Mouse (Mus musculus): Measurements from ENCODE around the gene Rusc2. TPM values are rescaled to one million over a fixed set of nuclear protein-coding genes. Genes with fewer than 3 reads are reported as not detected.

Rusc2 gene
- polyA plus RNA-seq, 1 experiment, result not detected

DNA sequence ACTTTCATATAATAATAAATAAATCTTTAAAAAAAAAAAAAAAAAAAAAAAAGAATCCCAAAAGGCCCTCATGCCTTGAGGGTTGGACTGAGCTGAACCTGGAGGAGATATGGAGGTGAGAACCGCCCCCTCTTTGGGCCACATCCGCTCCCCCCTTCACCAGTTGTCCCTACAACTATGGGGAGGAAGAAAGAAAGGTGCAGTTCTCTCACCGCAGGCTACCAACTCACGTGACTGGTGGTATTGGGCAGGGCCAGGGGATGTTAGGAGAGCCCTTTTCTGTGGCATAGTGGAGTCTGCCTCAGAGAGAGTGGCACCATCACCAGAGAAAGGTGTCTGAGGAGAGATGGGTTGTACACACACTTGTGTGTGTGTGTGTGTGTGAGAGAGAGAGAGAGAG, 74.7 kb downstream of the Rusc2 start:
- Histone ChIP-seq H3K27ac (ENCODE audit: insufficient read depth, low read depth, low read length) (no peak overlapping the region), H3K4me1 (ENCODE audit: control insufficient read depth, insufficient read depth, low read length) (peaks cover 25% of the 10 kb centered on the region), H3K4me3 (ENCODE audit: insufficient read depth, low read depth, low read length) (no peak overlapping the region)
- TF ChIP-seq POLR2A (IDR thresholded peaks at IDR 0.05; ENCODE audit: insufficient read depth, low read depth, low read length) (no peak), CTCF (IDR thresholded peaks at IDR 0.05; ENCODE audit: insufficient read depth, low read depth, low read length) (no peak)
- WGBS, result 55% methylated on average over 4 of the region's 4 CpGs

DNA sequence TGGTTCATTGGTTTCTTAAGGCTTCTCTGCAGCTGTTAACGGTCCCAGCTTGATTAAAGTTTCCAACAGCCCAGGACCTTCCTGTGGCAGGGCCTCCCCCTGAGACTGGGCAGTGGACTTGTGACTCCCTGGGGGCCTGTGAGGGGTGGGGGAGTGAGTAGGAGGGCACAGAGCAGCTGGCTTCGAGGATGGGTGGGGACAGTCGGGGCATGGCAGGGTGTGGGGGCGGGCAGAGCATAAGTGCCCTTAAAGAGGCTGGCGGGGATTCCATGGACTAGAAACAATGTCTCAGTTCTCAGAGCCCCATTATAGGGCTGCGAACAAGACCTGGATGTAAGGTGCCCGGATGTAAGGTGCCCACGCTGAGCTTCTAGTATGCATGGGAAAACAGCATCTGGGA, 75.3 kb downstream of the Rusc2 start:
- TF ChIP-seq POLR2A (IDR thresholded peaks at IDR 0.05; ENCODE audit: insufficient read depth, low read depth, low read length), result no peak
- no peak for TF ChIP-seq CTCF (IDR thresholded peaks at IDR 0.05; ENCODE audit: insufficient read depth, low read depth, low read length)
- 32% methylated on average over 8 of the region's 8 CpGs for WGBS
- Histone ChIP-seq H3K4me3 (ENCODE audit: insufficient read depth, low read depth, low read length) (no peak overlapping the region), H3K27ac (ENCODE audit: insufficient read depth, low read depth, low read length) (no peak overlapping the region), H3K4me1 (ENCODE audit: control insufficient read depth, insufficient read depth, low read length) (peaks cover 24% of the 10 kb centered on the region)

DNA sequence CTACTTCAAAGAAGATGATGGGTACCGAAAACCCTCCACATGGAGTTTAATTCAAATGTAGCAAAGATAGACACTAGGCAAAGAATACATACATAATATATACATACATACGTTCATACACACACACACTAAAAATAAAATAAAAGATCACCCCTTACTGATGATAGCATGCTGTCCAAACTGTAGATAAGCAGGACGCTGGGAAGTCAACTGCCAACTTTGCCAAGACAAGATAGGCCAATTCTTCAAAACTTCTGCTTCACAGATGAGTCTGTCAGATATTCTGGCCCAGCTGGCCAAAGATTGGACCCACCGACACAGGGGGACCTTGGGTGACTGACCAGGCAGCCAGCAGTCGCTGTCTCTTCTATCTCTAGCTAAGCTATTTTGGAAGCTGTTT, 81.3 kb downstream of the Rusc2 start:
- no peak overlapping the region for H3K4me3 ChIP-seq (ENCODE audit: insufficient read depth, low read depth, low read length)
- H3K4me1 ChIP-seq (ENCODE audit: control insufficient read depth, insufficient read depth, low read length), result 0 out of 2 replicates have a peak, but pooled peaks cover 3% of the 10 kb centered on the region
- TF ChIP-seq CTCF (IDR thresholded peaks at IDR 0.05; ENCODE audit: insufficient read depth, low read depth, low read length) (no peak), POLR2A (IDR thresholded peaks at IDR 0.05; ENCODE audit: insufficient read depth, low read depth, low read length) (no peak)
- WGBS, result 92% methylated on average over 5 of the region's 5 CpGs
- no peak overlapping the region for H3K27ac ChIP-seq (ENCODE audit: insufficient read depth, low read depth, low read length)

DNA sequence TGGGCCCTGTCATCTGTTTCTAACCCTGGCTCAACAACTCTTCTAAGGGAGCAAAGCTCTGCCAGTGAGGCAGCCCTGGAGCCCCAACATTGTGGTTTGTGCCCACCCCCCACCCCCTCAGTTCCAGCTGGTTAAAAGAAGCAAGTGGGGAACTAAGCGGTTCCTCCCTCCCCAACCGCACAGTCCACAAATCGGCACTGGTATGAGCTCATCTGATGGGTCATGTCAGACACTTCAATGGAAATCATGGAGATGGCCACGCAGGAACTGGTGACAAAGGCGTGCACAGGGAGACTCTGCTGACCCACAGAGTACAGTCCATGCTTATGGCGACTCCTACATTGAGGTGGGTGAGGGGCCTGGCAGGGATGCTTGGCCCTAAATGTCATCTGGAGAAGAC, 84.2 kb downstream of the Rusc2 start:
- TF ChIP-seq CTCF (IDR thresholded peaks at IDR 0.05; ENCODE audit: insufficient read depth, low read depth, low read length), result no peak
- TF ChIP-seq POLR2A (IDR thresholded peaks at IDR 0.05; ENCODE audit: insufficient read depth, low read depth, low read length), result no peak
- H3K27ac ChIP-seq (ENCODE audit: insufficient read depth, low read depth, low read length), result no peak overlapping the region
- no peak overlapping the region for H3K4me3 ChIP-seq (ENCODE audit: insufficient read depth, low read depth, low read length)
- 0 out of 2 replicates have a peak, but pooled peaks cover 3% of the 10 kb centered on the region for H3K4me1 ChIP-seq (ENCODE audit: control insufficient read depth, insufficient read depth, low read length)
- WGBS, result 83% methylated on average over 6 of the region's 6 CpGs

DNA sequence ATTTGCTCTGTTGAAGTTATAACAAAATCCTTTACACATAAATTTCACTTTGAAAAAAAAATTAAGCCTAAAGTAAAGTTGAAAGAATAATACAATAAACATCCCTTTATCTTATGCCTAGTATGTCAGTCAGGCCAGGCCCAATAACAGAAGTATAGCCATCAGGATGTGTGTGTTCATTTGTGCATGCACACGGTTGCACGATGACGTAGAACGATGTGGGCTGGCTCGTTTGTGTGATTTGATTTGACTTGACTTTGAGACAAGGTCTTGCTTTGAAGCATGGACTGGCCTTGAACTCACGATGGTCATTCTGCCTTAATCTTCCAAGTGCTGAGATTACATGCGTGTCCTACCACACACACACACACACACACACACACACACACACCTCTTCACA, 85.1 kb downstream of the Rusc2 start:
- TF ChIP-seq POLR2A (IDR thresholded peaks at IDR 0.05; ENCODE audit: insufficient read depth, low read depth, low read length) (no peak), CTCF (IDR thresholded peaks at IDR 0.05; ENCODE audit: insufficient read depth, low read depth, low read length) (no peak)
- no peak overlapping the region for H3K4me3 ChIP-seq (ENCODE audit: insufficient read depth, low read depth, low read length)
- H3K27ac ChIP-seq (ENCODE audit: insufficient read depth, low read depth, low read length), result no peak overlapping the region
- 0 out of 2 replicates have a peak, but pooled peaks cover 3% of the 10 kb centered on the region for H3K4me1 ChIP-seq (ENCODE audit: control insufficient read depth, insufficient read depth, low read length)
- 92% methylated on average over 7 of the region's 7 CpGs for WGBS

DNA sequence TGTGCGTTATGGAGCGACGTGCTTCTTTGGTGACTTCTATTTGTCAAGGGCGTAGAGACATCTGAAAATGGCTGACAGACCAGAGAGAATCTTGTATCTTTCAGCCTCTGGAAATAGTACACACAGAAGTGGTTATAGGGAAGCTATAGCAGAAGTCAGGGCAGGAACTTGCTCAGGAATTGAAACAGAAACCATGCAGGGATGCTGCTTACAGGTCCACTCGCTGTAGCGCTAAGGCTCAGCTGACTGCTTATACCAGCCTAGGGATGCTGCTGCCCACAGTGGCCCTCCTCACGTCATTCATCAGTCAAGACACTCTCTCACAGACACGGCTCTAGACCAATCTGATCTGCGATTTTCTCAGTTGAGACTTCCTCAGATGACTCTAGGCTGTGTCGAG, 88.5 kb downstream of the Rusc2 start:
- Histone ChIP-seq H3K4me1 (ENCODE audit: control insufficient read depth, insufficient read depth, low read length) (0 out of 2 replicates have a peak, but pooled peaks cover 3% of the 10 kb centered on the region), H3K4me3 (ENCODE audit: insufficient read depth, low read depth, low read length) (no peak overlapping the region), H3K27ac (ENCODE audit: insufficient read depth, low read depth, low read length) (no peak overlapping the region)
- WGBS, result 93% methylated on average over 10 of the region's 10 CpGs
- TF ChIP-seq CTCF (IDR thresholded peaks at IDR 0.05; ENCODE audit: insufficient read depth, low read depth, low read length) (no peak), POLR2A (IDR thresholded peaks at IDR 0.05; ENCODE audit: insufficient read depth, low read depth, low read length) (no peak)

DNA sequence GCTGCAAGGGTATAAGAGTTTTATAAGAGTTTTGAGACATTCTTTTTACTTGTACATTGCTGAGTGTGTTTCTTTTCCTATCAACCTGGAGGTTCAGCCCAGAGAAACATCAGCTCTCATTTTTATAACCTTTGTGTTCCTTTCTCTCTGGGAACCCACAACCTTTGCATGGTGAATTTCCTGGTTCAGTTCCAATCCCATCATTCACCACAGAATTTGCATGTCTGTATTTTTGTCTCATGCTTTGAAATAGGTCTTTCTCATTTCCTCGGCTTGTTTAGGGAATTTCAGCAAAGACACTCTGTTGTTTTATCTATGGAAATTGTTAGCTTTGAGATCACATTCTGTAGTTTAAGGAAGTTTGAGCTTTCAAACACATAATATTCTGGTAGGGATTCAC, 91.9 kb downstream of the Rusc2 start:
- 50% methylated on average over 1 of the region's 1 CpGs for WGBS
- TF ChIP-seq CTCF (IDR thresholded peaks at IDR 0.05; ENCODE audit: insufficient read depth, low read depth, low read length) (no peak), POLR2A (IDR thresholded peaks at IDR 0.05; ENCODE audit: insufficient read depth, low read depth, low read length) (no peak)
- Histone ChIP-seq H3K4me1 (ENCODE audit: control insufficient read depth, insufficient read depth, low read length) (0 out of 2 replicates have a peak, but pooled peaks cover 4% of the 10 kb centered on the region), H3K27ac (ENCODE audit: insufficient read depth, low read depth, low read length) (no peak overlapping the region), H3K4me3 (ENCODE audit: insufficient read depth, low read depth, low read length) (no peak overlapping the region)

DNA sequence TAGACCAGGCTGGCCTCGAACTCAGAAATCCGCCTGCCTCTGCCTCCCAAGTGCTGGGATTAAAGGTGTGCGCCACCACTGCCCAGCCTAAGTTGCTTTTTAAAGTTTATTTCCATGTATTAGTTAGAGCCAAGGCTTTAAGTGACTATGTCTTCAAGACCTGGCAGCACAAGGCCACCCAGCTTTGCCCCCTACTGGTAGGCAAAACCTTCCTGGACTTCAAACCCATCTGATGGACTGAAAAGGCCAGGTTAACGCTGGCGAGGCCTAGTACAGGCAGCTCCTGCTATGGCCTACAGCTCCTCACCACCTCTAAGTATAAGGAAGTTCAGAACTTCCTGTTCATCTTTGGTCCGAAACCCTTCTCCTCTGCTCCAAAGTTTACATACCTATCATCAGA, 94.8 kb downstream of the Rusc2 start:
- Histone ChIP-seq H3K4me3 (ENCODE audit: insufficient read depth, low read depth, low read length) (no peak overlapping the region), H3K27ac (ENCODE audit: insufficient read depth, low read depth, low read length) (no peak overlapping the region), H3K4me1 (ENCODE audit: control insufficient read depth, insufficient read depth, low read length) (0 out of 2 replicates have a peak, but pooled peaks cover 6% of the 10 kb centered on the region)
- TF ChIP-seq CTCF (IDR thresholded peaks at IDR 0.05; ENCODE audit: insufficient read depth, low read depth, low read length), result no peak
- TF ChIP-seq POLR2A (IDR thresholded peaks at IDR 0.05; ENCODE audit: insufficient read depth, low read depth, low read length), result no peak
- WGBS, result 92% methylated on average over 6 of the region's 6 CpGs

Other genes with a start within 250 kb of the Rusc2 start
- not detected in 2 replicates for gene Atp8b5, start 114.8 kb upstream of the Rusc2 start, polyA plus RNA-seq (2012; ENCODE audit: insufficient read depth, insufficient read length, low replicate concordance, missing spikeins)
- not detected in 2 replicates for gene Fam166b, start 47.2 kb downstream of the Rusc2 start, polyA plus RNA-seq (2012; ENCODE audit: insufficient read depth, insufficient read length, low replicate concordance, missing spikeins)
- gene Tesk1, start 60.0 kb downstream of the Rusc2 start, polyA plus RNA-seq (2012; ENCODE audit: insufficient read depth, insufficient read length, low replicate concordance, missing spikeins), result not detected in 2 replicates
- gene Cd72, start 72.6 kb downstream of the Rusc2 start, polyA plus RNA-seq (2012; ENCODE audit: insufficient read depth, insufficient read length, low replicate concordance, missing spikeins), result not detected in 2 replicates
- not detected in 2 replicates for gene Sit1, start 101.8 kb downstream of the Rusc2 start, polyA plus RNA-seq (2012; ENCODE audit: insufficient read depth, insufficient read length, low replicate concordance, missing spikeins)
- gene Ccdc107, start 110.9 kb downstream of the Rusc2 start, polyA plus RNA-seq (2012; ENCODE audit: insufficient read depth, insufficient read length, low replicate concordance, missing spikeins), result not detected in 2 replicates
- gene Arhgef39, start 117.7 kb downstream of the Rusc2 start, polyA plus RNA-seq (2012; ENCODE audit: insufficient read depth, insufficient read length, low replicate concordance, missing spikeins), result not detected in 2 replicates
- not detected in 2 replicates for gene Car9, start 125.0 kb downstream of the Rusc2 start, polyA plus RNA-seq (2012; ENCODE audit: insufficient read depth, insufficient read length, low replicate concordance, missing spikeins)
- gene Tpm2, start 141.8 kb downstream of the Rusc2 start, polyA plus RNA-seq (2012; ENCODE audit: insufficient read depth, insufficient read length, low replicate concordance, missing spikeins), result not detected in 2 replicates
- gene Creb3, start 180.4 kb downstream of the Rusc2 start, polyA plus RNA-seq (2012; ENCODE audit: insufficient read depth, insufficient read length, low replicate concordance, missing spikeins), result not detected in 2 replicates
- 147 TPM in 1 of 2 replicates, not detected in the other for gene Tln1, start 180.7 kb downstream of the Rusc2 start, polyA plus RNA-seq (2012; ENCODE audit: insufficient read depth, insufficient read length, low replicate concordance, missing spikeins)
- 242 TPM in 1 of 2 replicates, not detected in the other for gene Rgp1, start 196.7 kb downstream of the Rusc2 start, polyA plus RNA-seq (2012; ENCODE audit: insufficient read depth, insufficient read length, low replicate concordance, missing spikeins)
- gene Gba2, start 196.9 kb downstream of the Rusc2 start, polyA plus RNA-seq (2012; ENCODE audit: insufficient read depth, insufficient read length, low replicate concordance, missing spikeins), result not detected in 2 replicates
- gene Msmp, start 202.5 kb downstream of the Rusc2 start, polyA plus RNA-seq (2012; ENCODE audit: insufficient read depth, insufficient read length, low replicate concordance, missing spikeins), result not detected in 2 replicates
- gene Npr2, start 250.0 kb downstream of the Rusc2 start, polyA plus RNA-seq (2012; ENCODE audit: insufficient read depth, insufficient read length, low replicate concordance, missing spikeins), result not detected in 2 replicates

All from olfactory bulb, adult 2 months (tissue).